21 mouse cellular contexts compared by ENCODE assay signal in genomic region chr6:94199696-94200095, GRCm38 (mm10).
DNase-seq lines count a peak whose midpoint lies in the region; ATAC-seq and TF ChIP-seq lines count a peak whose summit lies in the region.
"Had no signal": no experiment of that assay in that cellular context is flagged by ENCODE, and none has a peak within 500 bp of the region (broad histone marks: within the 10 kb centered on the region; RNA-seq: fewer than 3 reads in every experiment).

No protein-coding gene starts in this region.

- intact Hi-C loops in heart, postnatal 14 days (cut with DNase I), result no loop called here

- peak; percentile 59 for TF ChIP-seq EP300 in liver, postnatal 0 days (IDR thresholded peaks at IDR 0.05; ENCODE audit: low read depth)
- TF ChIP-seq EP300 in stomach, postnatal 0 days (optimal IDR thresholded peaks at IDR 0.05), result no peak

- peaks cover 33% of the 10 kb centered on the region for H3K4me1 ChIP-seq in embryonic facial prominence, embryonic 12.5 days
- H3K4me1 ChIP-seq in embryonic facial prominence, embryonic 10.5 days, result peaks cover 42% of the 10 kb centered on the region
- peaks cover 31 to 50% of the 10 kb centered on the region in 2 experiments for H3K4me1 ChIP-seq in heart, embryonic 14.5 days (ENCODE audit: control insufficient read depth in 2 of 2, insufficient read depth in 2 of 2, low read length in 2 of 2)
- H3K4me1 ChIP-seq in liver, postnatal 0 days (ENCODE audit: insufficient read depth), result peaks cover 12% of the 10 kb centered on the region
- peaks cover 10% of the 10 kb centered on the region for H3K4me1 ChIP-seq in liver, embryonic 11.5 days (replicated peaks; ENCODE audit: control insufficient read depth, insufficient read depth, low read length)
- peaks cover 3% of the 10 kb centered on the region; the same call in 1 of the 2 replicates for H3K4me1 ChIP-seq in stomach, embryonic 15.5 days
- H3K4me1 ChIP-seq in stomach, postnatal 0 days (replicated peaks; ENCODE audit: control insufficient read depth, insufficient read depth), result no peaks in the 10 kb centered on the region

- TF ChIP-seq CTCF in liver, postnatal 0 days (IDR thresholded peaks at IDR 0.05; ENCODE audit: low read depth), result no peak
- TF ChIP-seq CTCF in stomach, postnatal 0 days (IDR thresholded peaks at IDR 0.05; ENCODE audit: low read depth), result no peak

- no peaks in the 10 kb centered on the region for H3K27me3 ChIP-seq in embryonic facial prominence, embryonic 12.5 days
- H3K27me3 ChIP-seq in embryonic facial prominence, embryonic 10.5 days (replicated peaks; ENCODE audit: low read depth, poor library complexity, severe bottlenecking), result no peaks in the 10 kb centered on the region
- no peaks in the 10 kb centered on the region for H3K27me3 ChIP-seq in heart, embryonic 14.5 days (ENCODE audit: control insufficient read depth, insufficient read depth, low read length)
- no peaks in the 10 kb centered on the region for H3K27me3 ChIP-seq in liver, postnatal 0 days (ENCODE audit: insufficient read depth, low read length)
- peaks cover 4% of the 10 kb centered on the region; the same call in 1 of the 2 replicates for H3K27me3 ChIP-seq in liver, embryonic 11.5 days (replicated peaks; ENCODE audit: control insufficient read depth, insufficient read depth, low read length)
- no peaks in the 10 kb centered on the region for H3K27me3 ChIP-seq in stomach, embryonic 15.5 days (replicated peaks)
- no peaks in the 10 kb centered on the region for H3K27me3 ChIP-seq in stomach, postnatal 0 days (ENCODE audit: control insufficient read depth, insufficient read depth, low read length)
- H3K27me3 ChIP-seq: forebrain, embryonic 12.5 days had no signal

- H3K9me3 ChIP-seq in embryonic facial prominence, embryonic 12.5 days, result no peaks in the 10 kb centered on the region
- H3K9me3 ChIP-seq in embryonic facial prominence, embryonic 10.5 days, result no peaks in the 10 kb centered on the region
- H3K9me3 ChIP-seq in heart, embryonic 14.5 days (ENCODE audit: control insufficient read depth, low read length), result no peaks in the 10 kb centered on the region
- H3K9me3 ChIP-seq in liver, postnatal 0 days (ENCODE audit: low read length), result no peaks in the 10 kb centered on the region
- no peaks in the 10 kb centered on the region for H3K9me3 ChIP-seq in liver, embryonic 11.5 days (ENCODE audit: control insufficient read depth, low read length)
- no peaks in the 10 kb centered on the region for H3K9me3 ChIP-seq in stomach, embryonic 15.5 days
- no peaks in the 10 kb centered on the region for H3K9me3 ChIP-seq in stomach, postnatal 0 days (ENCODE audit: control insufficient read depth, low read length)
- H3K9me3 ChIP-seq: forebrain, embryonic 12.5 days; hindbrain, embryonic 10.5 days had no signal

- no peak overlapping the region for H3K9ac ChIP-seq in embryonic facial prominence, embryonic 12.5 days
- H3K9ac ChIP-seq in heart, embryonic 14.5 days (ENCODE audit: low read length), result no peak overlapping the region
- no peak overlapping the region for H3K9ac ChIP-seq in liver, postnatal 0 days (replicated peaks)
- H3K9ac ChIP-seq in liver, embryonic 11.5 days (ENCODE audit: low read depth, low read length), result no peak overlapping the region
- H3K9ac ChIP-seq in stomach, embryonic 15.5 days, result no peak overlapping the region
- H3K9ac ChIP-seq in stomach, postnatal 0 days (ENCODE audit: low read length), result no peak overlapping the region
- H3K9ac ChIP-seq: forebrain, embryonic 12.5 days; hindbrain, embryonic 14.5 days had no signal

- no peak for DNase-seq in embryonic facial prominence, embryonic 10.5 days (ENCODE audit: low spot score)
- no peak for DNase-seq in heart, postnatal 14 days
- DNase-seq in liver, postnatal 0 days, result no peak
- no peak for DNase-seq in liver, embryonic 11.5 days (ENCODE audit: low spot score)
- DNase-seq in stomach, postnatal 0 days (ENCODE audit: low spot score), result no peak
- DNase-seq: adrenal gland, adult 8-10 months; adrenal gland, postnatal 36 days; B cell, adult 2 months; cerebellum, adult 2 months; cerebellum, postnatal 10 days; gastrocnemius, postnatal 10 days; heart, adult 2 months had no signal

- H3K27ac ChIP-seq in embryonic facial prominence, embryonic 12.5 days, result peak overlapping the region; percentile 7; the same call in 1 of the 2 replicates
- no peak overlapping the region for H3K27ac ChIP-seq in embryonic facial prominence, embryonic 10.5 days (replicated peaks)
- H3K27ac ChIP-seq in heart, embryonic 14.5 days (replicated peaks in 1 of 2; ENCODE audit: control insufficient read depth in 1 of 2, insufficient read depth in 1 of 2, low read depth in 2 of 2, low read length in 2 of 2), result peak overlapping the region in 1 of 2 experiments; percentile 31; a peak in 2 of 4 replicates
- H3K27ac ChIP-seq in liver, postnatal 0 days (ENCODE audit: low read depth), result 0 out of 2 replicates have a peak overlapping the region, but pooled peaks have one; percentile 48
- no peak overlapping the region for H3K27ac ChIP-seq in liver, embryonic 11.5 days (ENCODE audit: low read depth, low read length)
- H3K27ac ChIP-seq in stomach, embryonic 15.5 days, result peak overlapping the region; percentile 21; the same call in 1 of the 2 replicates
- no peak overlapping the region for H3K27ac ChIP-seq in stomach, postnatal 0 days (replicated peaks)
- H3K27ac ChIP-seq: forebrain, embryonic 12.5 days; heart, adult 2 months; hindbrain, embryonic 10.5 days; hindbrain, embryonic 14.5 days had no signal

- no peaks in the 10 kb centered on the region for H3K36me3 ChIP-seq in embryonic facial prominence, embryonic 12.5 days
- no peaks in the 10 kb centered on the region for H3K36me3 ChIP-seq in embryonic facial prominence, embryonic 10.5 days (replicated peaks)
- no peaks in the 10 kb centered on the region for H3K36me3 ChIP-seq in heart, embryonic 14.5 days (ENCODE audit: control insufficient read depth, insufficient read depth, low read length)
- H3K36me3 ChIP-seq in liver, postnatal 0 days (replicated peaks; ENCODE audit: insufficient read depth, low read length), result no peaks in the 10 kb centered on the region
- H3K36me3 ChIP-seq in liver, embryonic 11.5 days (ENCODE audit: control insufficient read depth, insufficient read depth, low read length), result no peaks in the 10 kb centered on the region
- no peaks in the 10 kb centered on the region for H3K36me3 ChIP-seq in stomach, embryonic 15.5 days
- no peaks in the 10 kb centered on the region for H3K36me3 ChIP-seq in stomach, postnatal 0 days (ENCODE audit: control insufficient read depth, insufficient read depth, low read length)
- H3K36me3 ChIP-seq: forebrain, embryonic 12.5 days; G1E; hindbrain, embryonic 10.5 days had no signal

- no peak overlapping the region for H3K4me3 ChIP-seq in embryonic facial prominence, embryonic 12.5 days
- no peak overlapping the region for H3K4me3 ChIP-seq in embryonic facial prominence, embryonic 10.5 days
- H3K4me3 ChIP-seq in heart, embryonic 14.5 days (ENCODE audit: control insufficient read depth in 1 of 2, insufficient read depth in 1 of 2, low read depth in 1 of 2, low read length in 2 of 2), result no peak overlapping the region
- no peak overlapping the region for H3K4me3 ChIP-seq in liver, postnatal 0 days (ENCODE audit: low read depth, low read length)
- H3K4me3 ChIP-seq in liver, embryonic 11.5 days (ENCODE audit: low read depth, low read length), result no peak overlapping the region
- no peak overlapping the region for H3K4me3 ChIP-seq in stomach, embryonic 15.5 days (replicated peaks)
- no peak overlapping the region for H3K4me3 ChIP-seq in stomach, postnatal 0 days (ENCODE audit: low read depth, low read length)
- H3K4me3 ChIP-seq: forebrain, embryonic 12.5 days; heart, adult 2 months; hindbrain, embryonic 10.5 days had no signal

- H3K4me2 ChIP-seq in embryonic facial prominence, embryonic 12.5 days (replicated peaks), result no peak overlapping the region
- no peak overlapping the region for H3K4me2 ChIP-seq in heart, embryonic 14.5 days (ENCODE audit: low read length)
- H3K4me2 ChIP-seq in liver, postnatal 0 days (ENCODE audit: low read depth, low read length), result no peak overlapping the region
- no peak overlapping the region for H3K4me2 ChIP-seq in liver, embryonic 11.5 days
- H3K4me2 ChIP-seq in stomach, embryonic 15.5 days, result no peak overlapping the region
- H3K4me2 ChIP-seq in stomach, postnatal 0 days (replicated peaks; ENCODE audit: low read depth), result no peak overlapping the region
- H3K4me2 ChIP-seq: forebrain, embryonic 12.5 days; hindbrain, embryonic 14.5 days had no signal

- WGBS in embryonic facial prominence, embryonic 12.5 days, result 82% methylated on average over 2 of the region's 2 CpGs
- 87% methylated on average over 2 of the region's 2 CpGs for WGBS in embryonic facial prominence, embryonic 10.5 days
- 70% methylated on average over 2 of the region's 2 CpGs for WGBS in heart, embryonic 14.5 days
- WGBS in liver, postnatal 0 days (ENCODE audit: insufficient replicate concordance), result 49% methylated on average over 2 of the region's 2 CpGs
- 57% methylated on average over 2 of the region's 2 CpGs for WGBS in liver, embryonic 11.5 days
- 78% methylated on average over 2 of the region's 2 CpGs for WGBS in stomach, embryonic 15.5 days
- WGBS in stomach, postnatal 0 days, result 78% methylated on average over 2 of the region's 2 CpGs

- no peak for ATAC-seq in embryonic facial prominence, embryonic 12.5 days (ENCODE audit: insufficient number of reproducible peaks, insufficient read depth, low FRiP score, low TSS enrichment)
- 0 out of 2 replicates have a peak, but pooled peaks have one; percentile 38 for ATAC-seq in heart, embryonic 14.5 days (ENCODE audit: insufficient number of reproducible peaks, insufficient read depth, low FRiP score, low read depth)
- peak; percentile 43; the same call in 1 of the 2 replicates for ATAC-seq in liver, postnatal 0 days
- ATAC-seq in liver, embryonic 11.5 days (replicated peaks; ENCODE audit: low FRiP score), result no peak
- ATAC-seq in stomach, embryonic 15.5 days (ENCODE audit: insufficient read depth, low FRiP score, low read depth), result no peak
- ATAC-seq in stomach, postnatal 0 days (ENCODE audit: low FRiP score, low TSS enrichment), result no peak
- ATAC-seq: CD4-positive, CD25-positive, alpha-beta regulatory T cell, adult 4 months; forebrain, embryonic 16.5 days had no signal

Comparison
In these comparisons a context has a peak if more than half of its experiments do, and no peak if none do; other contexts are left out.
1. ATAC-seq: peak in heart, embryonic 14.5 days (single experiment) and liver, postnatal 0 days (single experiment); none in embryonic facial prominence, embryonic 12.5 days (single experiment), liver, embryonic 11.5 days (single experiment), stomach, embryonic 15.5 days (single experiment) and stomach, postnatal 0 days (single experiment).
2. H3K27ac ChIP-seq: peak in embryonic facial prominence, embryonic 12.5 days (single experiment), liver, postnatal 0 days (single experiment) and stomach, embryonic 15.5 days (single experiment); none in embryonic facial prominence, embryonic 10.5 days (single experiment), liver, embryonic 11.5 days (single experiment) and stomach, postnatal 0 days (single experiment).